Mouse (Mus musculus) spleen, adult 18-20 months (tissue): ENCODE measurements around the gene Tmf1.

Experiments
- DNase-seq, 2 experiments: peaks; one replicate each; pipeline ENCODE4 v3.0.0; 2022; ENCODE audit warnings: mixed read lengths in 2 of 2

Tmf1 gene

DNA sequence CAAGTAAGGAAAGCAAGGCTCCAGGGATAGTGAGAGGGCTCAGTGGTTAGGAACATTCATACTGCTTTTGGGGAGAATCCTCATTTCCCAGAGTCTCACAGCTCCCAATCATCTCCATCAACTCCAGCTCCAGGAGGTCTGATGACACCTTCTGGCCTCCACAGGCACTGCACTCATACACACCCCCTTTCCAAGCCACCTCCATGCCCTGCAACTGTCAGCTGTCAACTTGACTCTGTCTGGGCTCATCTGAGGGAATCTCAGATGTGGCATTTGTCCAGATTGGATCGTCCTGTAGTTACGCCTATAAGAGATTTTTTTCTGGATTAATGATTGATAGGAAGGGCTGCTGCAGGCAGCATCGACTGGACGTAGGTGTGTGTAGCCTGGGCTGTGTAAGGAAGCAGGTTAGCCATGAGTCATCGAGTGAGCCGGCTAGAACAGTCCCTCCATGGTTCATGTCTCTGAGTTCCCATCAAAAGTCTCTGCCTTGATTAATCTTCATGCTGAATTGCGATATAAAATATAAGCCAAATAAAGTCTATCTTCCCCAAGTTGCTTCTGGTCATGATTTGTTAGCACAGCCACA is 74.6 kb downstream of the Tmf1 start:
- DNase-seq: no peak
